Mouse (Mus musculus): Measurements from ENCODE around the gene Lsm14b. TPM values are rescaled to one million over a fixed set of nuclear protein-coding genes. Genes with fewer than 3 reads are reported as not detected.
A peak's percentile ranks its signal among the peaks of the same experiment; 100 is the strongest.

The Lsm14b gene
- polyA plus RNA-seq, 1 experiment from 2014 or later = 1.7 TPM

DNA sequence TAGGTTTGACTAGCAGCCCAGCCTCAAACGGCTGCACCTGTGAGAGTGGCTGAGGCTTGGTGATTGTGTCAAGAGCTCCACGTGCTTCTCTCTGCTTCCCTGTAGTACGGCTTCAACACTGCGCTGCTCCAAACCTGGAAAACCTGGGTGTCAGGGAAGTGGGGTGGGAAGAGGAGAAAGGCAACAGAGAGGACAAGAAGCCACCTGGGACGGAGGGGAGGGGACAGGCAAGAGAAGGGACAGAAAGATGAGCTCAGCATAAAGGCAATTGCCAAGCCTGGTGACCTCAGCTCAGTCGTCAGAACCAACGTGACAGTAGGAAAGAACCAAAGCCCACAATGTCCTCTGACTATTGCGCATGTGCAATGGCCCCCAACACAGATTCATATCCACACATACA, 3.9 kb upstream of the Lsm14b start:
- DNase-seq (no peak), ATAC-seq (no peak)
- Histone ChIP-seq H3K9ac (replicated peaks) (no peak overlapping the region), H3K4me1 (ENCODE audit: insufficient read depth) (peaks cover 10% of the 10 kb centered on the region), H3K4me2 (ENCODE audit: low read depth, low read length) (no peak overlapping the region), H3K27ac (ENCODE audit: low read depth) (no peak overlapping the region), H3K4me3 (ENCODE audit: low read depth, low read length) (no peak overlapping the region), H3K9me3 (ENCODE audit: low read length) (no peaks in the 10 kb centered on the region), H3K36me3 (replicated peaks; ENCODE audit: insufficient read depth, low read length) (no peaks in the 10 kb centered on the region), H3K27me3 (ENCODE audit: insufficient read depth, low read length) (no peaks in the 10 kb centered on the region; the same call in 1 of the 2 replicates)
- no peak for TF ChIP-seq EP300 (IDR thresholded peaks at IDR 0.05; ENCODE audit: low read depth)
- no peak for TF ChIP-seq CTCF (IDR thresholded peaks at IDR 0.05; ENCODE audit: low read depth)
- WGBS (ENCODE audit: insufficient replicate concordance) = 63% methylated on average over 8 of the region's 8 CpGs

DNA sequence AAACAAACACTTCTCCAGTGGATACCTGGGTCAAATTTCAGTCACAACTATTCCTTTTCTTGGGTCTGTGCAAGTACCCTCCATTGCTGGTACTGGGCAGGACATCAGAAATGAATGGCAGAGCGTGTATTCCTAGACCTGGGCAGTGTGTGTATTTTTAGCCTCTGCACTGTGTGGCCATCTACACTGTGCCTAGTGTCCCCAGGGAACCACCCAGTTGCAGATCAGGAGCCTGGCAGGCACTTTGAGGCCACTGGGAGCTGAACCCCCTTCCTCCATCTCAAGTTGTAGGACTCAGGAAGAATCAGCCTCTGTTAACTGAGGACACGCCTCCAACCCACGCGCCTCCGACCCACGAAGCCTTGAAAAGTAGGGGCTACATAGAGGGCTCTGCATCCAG, 2.0 kb upstream of the Lsm14b start:
- H3K4me3 ChIP-seq (ENCODE audit: low read depth, low read length) = no peak overlapping the region
- H3K4me1 ChIP-seq (ENCODE audit: insufficient read depth) = peaks cover 23% of the 10 kb centered on the region
- no peaks in the 10 kb centered on the region for H3K9me3 ChIP-seq (ENCODE audit: low read length)
- ATAC-seq (no peak), DNase-seq (no peak)
- no peak overlapping the region for H3K4me2 ChIP-seq (ENCODE audit: low read depth, low read length)
- H3K27ac ChIP-seq (ENCODE audit: low read depth) = no peak overlapping the region
- H3K36me3 ChIP-seq (replicated peaks; ENCODE audit: insufficient read depth, low read length) = 0 out of 2 replicates have a peak, but pooled peaks cover 3% of the 10 kb centered on the region
- 64% methylated on average over 6 of the region's 6 CpGs for WGBS (ENCODE audit: insufficient replicate concordance)
- no peaks in the 10 kb centered on the region; the same call in 1 of the 2 replicates for H3K27me3 ChIP-seq (ENCODE audit: insufficient read depth, low read length)
- TF ChIP-seq CTCF (IDR thresholded peaks at IDR 0.05; ENCODE audit: low read depth) = no peak
- TF ChIP-seq EP300 (IDR thresholded peaks at IDR 0.05; ENCODE audit: low read depth) = no peak
- no peak overlapping the region for H3K9ac ChIP-seq (replicated peaks)

DNA sequence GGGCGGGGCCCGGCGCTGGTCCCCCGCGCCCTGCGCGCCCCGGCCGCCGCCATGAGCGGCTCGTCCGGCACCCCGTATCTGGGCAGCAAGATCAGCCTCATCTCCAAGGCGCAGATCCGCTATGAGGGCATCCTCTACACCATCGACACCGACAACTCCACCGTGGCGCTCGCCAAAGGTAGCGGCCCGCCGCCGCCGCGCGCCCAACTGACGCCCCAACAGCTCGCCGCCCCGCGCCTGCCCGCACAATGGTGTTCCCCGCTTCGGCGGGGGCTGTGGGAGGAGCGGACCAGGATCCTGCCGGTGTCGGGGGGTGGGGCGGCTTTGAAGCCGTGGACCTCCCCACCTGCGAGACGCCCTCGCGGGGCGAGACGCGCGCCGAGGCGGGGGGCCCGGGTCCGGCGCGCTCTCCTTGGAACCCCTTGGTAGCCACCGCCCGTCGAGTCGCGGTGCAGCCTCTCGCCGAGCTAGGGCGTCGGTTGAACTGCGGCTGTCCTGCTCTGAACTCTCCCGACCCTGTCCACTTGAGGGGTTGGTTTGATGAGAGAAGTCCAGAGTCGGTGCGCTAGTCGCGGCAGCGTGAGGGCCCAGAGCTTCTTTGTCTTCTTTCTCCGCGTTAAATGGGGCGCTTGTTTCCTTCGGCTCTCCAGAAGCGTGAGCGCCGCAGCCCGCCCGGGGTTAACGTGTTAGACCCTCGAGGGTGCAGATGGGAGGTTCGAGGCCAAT, 511 bp downstream of the Lsm14b start:
- Histone ChIP-seq H3K27me3 (ENCODE audit: insufficient read depth, low read length) (no peaks in the 10 kb centered on the region; the same call in 1 of the 2 replicates), H3K4me2 (ENCODE audit: low read depth, low read length) (peak overlapping the region; percentile 98), H3K36me3 (replicated peaks; ENCODE audit: insufficient read depth, low read length) (peaks cover 15% of the 10 kb centered on the region), H3K4me1 (ENCODE audit: insufficient read depth) (peaks cover 23% of the 10 kb centered on the region), H3K4me3 (ENCODE audit: low read depth, low read length) (peak overlapping the region; percentile 89), H3K27ac (ENCODE audit: low read depth) (peak overlapping the region; percentile 96), H3K9me3 (ENCODE audit: low read length) (no peaks in the 10 kb centered on the region), H3K9ac (replicated peaks) (peak overlapping the region; percentile 93)
- ATAC-seq = peak; percentile 22
- 3% methylated on average over 61 of the region's 84 CpGs for WGBS (ENCODE audit: insufficient replicate concordance)
- no peak for TF ChIP-seq CTCF (IDR thresholded peaks at IDR 0.05; ENCODE audit: low read depth)
- no peak for TF ChIP-seq EP300 (IDR thresholded peaks at IDR 0.05; ENCODE audit: low read depth)
- DNase-seq = peak; percentile 64

DNA sequence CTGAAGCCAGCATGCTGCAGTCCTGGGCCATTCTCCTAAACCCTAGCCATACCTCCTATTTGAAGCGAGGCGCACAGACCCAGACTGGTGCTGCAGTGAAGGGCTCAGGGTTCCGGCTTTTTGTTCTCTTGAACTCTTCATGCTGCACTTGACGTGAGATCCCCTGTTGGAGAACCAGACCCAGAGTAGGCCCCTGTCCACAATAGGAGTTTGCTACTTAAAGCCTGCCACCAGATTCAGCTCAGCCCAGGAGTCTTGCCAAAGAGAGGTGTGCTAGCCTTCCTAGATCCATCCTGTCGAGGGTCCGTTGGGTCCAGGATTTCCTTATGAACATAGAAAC, 1.0 kb downstream of the Lsm14b start:
- DNase-seq (no peak), ATAC-seq (no peak)
- Histone ChIP-seq H3K27ac (ENCODE audit: low read depth) (no peak overlapping the region), H3K9me3 (ENCODE audit: low read length) (no peaks in the 10 kb centered on the region), H3K4me2 (ENCODE audit: low read depth, low read length) (peak overlapping the region; percentile 98), H3K27me3 (ENCODE audit: insufficient read depth, low read length) (no peaks in the 10 kb centered on the region; the same call in 1 of the 2 replicates), H3K4me3 (ENCODE audit: low read depth, low read length) (peak overlapping the region; percentile 89), H3K36me3 (replicated peaks; ENCODE audit: insufficient read depth, low read length) (peaks cover 18% of the 10 kb centered on the region), H3K4me1 (ENCODE audit: insufficient read depth) (peaks cover 23% of the 10 kb centered on the region), H3K9ac (replicated peaks) (peak overlapping the region; percentile 93)
- TF ChIP-seq EP300 (IDR thresholded peaks at IDR 0.05; ENCODE audit: low read depth) (no peak), CTCF (IDR thresholded peaks at IDR 0.05; ENCODE audit: low read depth) (no peak)
- 25% methylated on average over 6 of the region's 6 CpGs for WGBS (ENCODE audit: insufficient replicate concordance)

DNA sequence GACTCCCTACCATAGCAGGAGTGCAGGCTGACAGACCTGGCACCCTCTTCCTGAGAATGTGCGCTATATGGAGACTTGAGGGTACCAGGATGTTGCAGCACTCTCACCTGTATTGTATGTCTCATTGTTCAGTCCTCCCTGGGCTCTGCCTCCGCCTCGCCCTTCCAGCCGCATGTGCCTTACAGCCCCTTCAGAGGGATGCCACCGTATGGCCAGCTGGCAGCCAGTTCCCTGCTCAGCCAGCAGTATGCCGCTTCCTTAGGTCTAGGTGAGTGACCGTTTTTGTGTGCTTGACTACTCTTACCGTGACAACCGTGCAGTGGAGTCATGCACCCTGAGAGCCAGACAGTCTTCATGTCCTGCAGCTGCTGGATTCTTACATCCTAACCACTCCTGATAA, 3.0 kb downstream of the Lsm14b start:
- H3K4me2 ChIP-seq (ENCODE audit: low read depth, low read length) = no peak overlapping the region; the same call in 1 of the 2 replicates

DNA sequence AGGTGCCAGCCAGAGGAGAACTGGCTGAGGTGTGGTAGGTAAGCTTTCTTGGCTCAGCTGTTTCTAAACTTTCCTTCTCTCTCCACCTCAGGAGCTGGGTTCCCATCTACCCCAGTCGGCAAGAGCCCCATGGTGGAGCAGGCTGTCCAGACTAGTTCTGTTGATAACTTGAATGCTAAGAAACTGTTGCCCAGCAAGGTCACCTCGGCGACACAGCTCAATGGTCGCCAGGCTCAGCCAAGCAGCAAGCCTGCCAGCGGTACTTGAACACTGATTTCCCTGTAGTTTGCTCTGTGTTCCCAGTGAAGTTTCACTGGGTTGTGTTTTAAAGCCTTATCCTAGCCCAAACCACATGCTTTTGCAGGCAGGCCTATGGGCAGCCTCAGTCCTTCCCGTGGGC, 6.5 kb downstream of the Lsm14b start:
- H3K36me3 ChIP-seq (replicated peaks; ENCODE audit: insufficient read depth, low read length) = peaks cover 64% of the 10 kb centered on the region

More for the DNA sequence above, 3.0 kb downstream of the Lsm14b start:
- H3K9ac ChIP-seq (replicated peaks) = no peak overlapping the region
- no peaks in the 10 kb centered on the region for H3K9me3 ChIP-seq (ENCODE audit: low read length)
- no peak for TF ChIP-seq CTCF (IDR thresholded peaks at IDR 0.05; ENCODE audit: low read depth)
- no peak for TF ChIP-seq EP300 (IDR thresholded peaks at IDR 0.05; ENCODE audit: low read depth)
- no peak overlapping the region for H3K4me3 ChIP-seq (ENCODE audit: low read depth, low read length)
- DNase-seq (no peak), ATAC-seq (no peak)
- peaks cover 37% of the 10 kb centered on the region for H3K36me3 ChIP-seq (replicated peaks; ENCODE audit: insufficient read depth, low read length)
- H3K4me1 ChIP-seq (ENCODE audit: insufficient read depth) = peaks cover 23% of the 10 kb centered on the region
- no peak overlapping the region for H3K27ac ChIP-seq (ENCODE audit: low read depth)
- WGBS (ENCODE audit: insufficient replicate concordance) = 81% methylated on average over 9 of the region's 9 CpGs
- H3K27me3 ChIP-seq (ENCODE audit: insufficient read depth, low read length) = no peaks in the 10 kb centered on the region; the same call in 1 of the 2 replicates

More for the DNA sequence above, 6.5 kb downstream of the Lsm14b start:
- WGBS (ENCODE audit: insufficient replicate concordance) = 86% methylated on average over 6 of the region's 6 CpGs
- no peak overlapping the region for H3K4me2 ChIP-seq (ENCODE audit: low read depth, low read length)
- H3K4me1 ChIP-seq (ENCODE audit: insufficient read depth) = peaks cover 9% of the 10 kb centered on the region
- TF ChIP-seq CTCF (IDR thresholded peaks at IDR 0.05; ENCODE audit: low read depth) = no peak
- no peak for TF ChIP-seq EP300 (IDR thresholded peaks at IDR 0.05; ENCODE audit: low read depth)
- no peaks in the 10 kb centered on the region for H3K27me3 ChIP-seq (ENCODE audit: insufficient read depth, low read length)
- no peak overlapping the region for H3K27ac ChIP-seq (ENCODE audit: low read depth)
- H3K9ac ChIP-seq (replicated peaks) = no peak overlapping the region
- DNase-seq (no peak), ATAC-seq (no peak)
- no peak overlapping the region for H3K4me3 ChIP-seq (ENCODE audit: low read depth, low read length)
- no peaks in the 10 kb centered on the region for H3K9me3 ChIP-seq (ENCODE audit: low read length)

Data from liver, postnatal 0 days (tissue).